Mouse (Mus musculus): Measurements from ENCODE around the gene 1110004F10Rik.

GRCm38 (mm10) chr7:116039196-116039537 is at the start of gene 1110004F10Rik:
- TF ChIP-seq CTCF (IDR thresholded peaks at IDR 0.05; ENCODE audit: low read depth) (no peak), EP300 (IDR thresholded peaks at IDR 0.05; ENCODE audit: low read depth) (no peak)
